Mouse (Mus musculus) left cerebral cortex, postnatal 25 days (tissue): ENCODE measurements at regions not wholly inside any gene's neighbourhood (a gene's known extent, or its start where the extent isn't known, plus 50 kb on each side); places are given as distances from the start of the nearest gene placed in this dataset.
A peak's percentile ranks its signal among the peaks of the same experiment; 100 is the strongest.

ENCODE experiments used
- DNase-seq, 2 experiments: peaks; one replicate each; pipeline ENCODE4 v3.0.0; 2022; ENCODE audit warnings: low spot score in 2 of 2, mixed read lengths in 1 of 2
- intact Hi-C: fragments of 180-260 bp; cut with DNase I; formaldehyde crosslinking; loops from one replicate; pipeline ENCODE4 v1.15.1; 2025

GRCm38 (mm10) chr15:51247259-51247658 lies 2637.4 kb upstream of the Gm7489 start:
- peak in 1 of 2 experiments; percentile 58 for DNase-seq
- intact Hi-C loops, result no loop called here

- no peak for DNase-seq
- intact Hi-C loops, result no loop called here
These were observed 2636.5 kb upstream of the Gm7489 start for GRCm38 (mm10) chr15:51248034-51248788.

GRCm38 (mm10) chr15:51248789-51249040 lies 2636.0 kb upstream of the Gm7489 start:
- DNase-seq, result no peak
- intact Hi-C loops, result no loop called here

- DNase-seq, result no peak
- intact Hi-C loops, result no loop called here
These were observed 2630.6 kb upstream of the Gm7489 start for GRCm38 (mm10) chr15:51254143-51254542.

GRCm38 (mm10) chr15:51255203-51255615 lies 2629.5 kb upstream of the Gm7489 start:
- intact Hi-C loops, result no loop called here
- no peak for DNase-seq

- intact Hi-C loops, result no loop called here
These were observed 2628.0 kb upstream of the Gm7489 start for GRCm38 (mm10) chr15:51256681-51257080.

GRCm38 (mm10) chr15:51264599-51265163 lies 2620.0 kb upstream of the Gm7489 start:
- no peak for DNase-seq
- intact Hi-C loops, result no loop called here

More at GRCm38 (mm10) chr15:51256681-51257080, 2628.0 kb upstream of the Gm7489 start:
- DNase-seq, result no peak

GRCm38 (mm10) chr15:51265971-51266370 lies 2618.7 kb upstream of the Gm7489 start:
- no peak for DNase-seq
- intact Hi-C loops, result no loop called here

GRCm38 (mm10) chr15:51271632-51272312 lies 2612.9 kb upstream of the Gm7489 start:
- intact Hi-C loops, result no loop called here
- DNase-seq, result no peak

GRCm38 (mm10) chr15:51285334-51285733 lies 2599.4 kb upstream of the Gm7489 start:
- DNase-seq, result no peak
- intact Hi-C loops, result no loop called here

- intact Hi-C loops, result no loop called here
These were observed 2598.4 kb upstream of the Gm7489 start for GRCm38 (mm10) chr15:51286352-51286751.

GRCm38 (mm10) chr15:51288911-51289432 lies 2595.7 kb upstream of the Gm7489 start:
- DNase-seq, result no peak
- intact Hi-C loops, result no loop called here

More at GRCm38 (mm10) chr15:51286352-51286751, 2598.4 kb upstream of the Gm7489 start:
- DNase-seq, result no peak

- no peak for DNase-seq
- intact Hi-C loops, result no loop called here
These were observed 2594.8 kb upstream of the Gm7489 start for GRCm38 (mm10) chr15:51289916-51290315.

GRCm38 (mm10) chr15:51291183-51291582 lies 2593.5 kb upstream of the Gm7489 start:
- intact Hi-C loops, result no loop called here
- no peak for DNase-seq

GRCm38 (mm10) chr15:51296841-51297240 lies 2587.9 kb upstream of the Gm7489 start:
- no peak for DNase-seq
- intact Hi-C loops, result no loop called here

- peak in 1 of 2 experiments; percentile 4 for DNase-seq
- intact Hi-C loops, result no loop called here
These were observed 2566.6 kb upstream of the Gm7489 start for GRCm38 (mm10) chr15:51318072-51318471.

- intact Hi-C loops, result no loop called here
- DNase-seq, result no peak
These were observed 2565.9 kb upstream of the Gm7489 start for GRCm38 (mm10) chr15:51318760-51319159.

GRCm38 (mm10) chr15:51320366-51320894 lies 2564.3 kb upstream of the Gm7489 start:
- no peak for DNase-seq
- intact Hi-C loops, result no loop called here

- intact Hi-C loops, result no loop called here
- DNase-seq, result no peak
These were observed 2561.4 kb upstream of the Gm7489 start for GRCm38 (mm10) chr15:51323284-51323683.

- no peak for DNase-seq
- intact Hi-C loops, result no loop called here
These were observed 2560.5 kb upstream of the Gm7489 start for GRCm38 (mm10) chr15:51324211-51324610.

- intact Hi-C loops, result no loop called here
- no peak for DNase-seq
These were observed 2557.0 kb upstream of the Gm7489 start for GRCm38 (mm10) chr15:51327702-51328101.
